Mouse (Mus musculus) C2C12 (cell line): ENCODE measurements at regions not wholly inside any gene's neighbourhood (a gene's known extent, or its start where the extent isn't known, plus 50 kb on each side); places are given as distances from the start of the nearest gene placed in this dataset.

Experiments used
- CEBPB ChIP-seq: IDR thresholded peaks from one replicate; pipeline ENCODE4 v1.6.1; 2011; ENCODE audit warnings: low read depth, mild to moderate bottlenecking, control low read depth, moderate library complexity
- CTCF ChIP-seq: IDR thresholded peaks from one replicate; pipeline ENCODE4 v1.5.1; 2011; ENCODE audit not compliant: control insufficient read depth, insufficient read depth, insufficient read length
- FOSL1 ChIP-seq: IDR thresholded peaks from one replicate; pipeline ENCODE4 v1.8.0; 2011; ENCODE audit warnings: mild to moderate bottlenecking, low read length; ENCODE audit not compliant: poor library complexity, insufficient read depth, severe bottlenecking
- MAX ChIP-seq: IDR thresholded peaks from one replicate; pipeline ENCODE4 v1.6.1; 2011; ENCODE audit warnings: mild to moderate bottlenecking, control low read depth
- MYOD1 ChIP-seq: IDR thresholded peaks from one replicate; pipeline ENCODE4 v1.6.1; 2011; ENCODE audit warnings: low read depth; ENCODE audit not compliant: control insufficient read depth, insufficient read length
- MYOG ChIP-seq: IDR thresholded peaks from one replicate; pipeline ENCODE4 v1.6.1; 2011; ENCODE audit not compliant: control insufficient read depth, insufficient read length; ENCODE audit errors: extremely low read depth
- USF1 ChIP-seq: IDR thresholded peaks from one replicate; pipeline ENCODE4 v1.6.1; 2011; ENCODE audit warnings: low read depth, mild to moderate bottlenecking, control low read depth, moderate library complexity

DNA sequence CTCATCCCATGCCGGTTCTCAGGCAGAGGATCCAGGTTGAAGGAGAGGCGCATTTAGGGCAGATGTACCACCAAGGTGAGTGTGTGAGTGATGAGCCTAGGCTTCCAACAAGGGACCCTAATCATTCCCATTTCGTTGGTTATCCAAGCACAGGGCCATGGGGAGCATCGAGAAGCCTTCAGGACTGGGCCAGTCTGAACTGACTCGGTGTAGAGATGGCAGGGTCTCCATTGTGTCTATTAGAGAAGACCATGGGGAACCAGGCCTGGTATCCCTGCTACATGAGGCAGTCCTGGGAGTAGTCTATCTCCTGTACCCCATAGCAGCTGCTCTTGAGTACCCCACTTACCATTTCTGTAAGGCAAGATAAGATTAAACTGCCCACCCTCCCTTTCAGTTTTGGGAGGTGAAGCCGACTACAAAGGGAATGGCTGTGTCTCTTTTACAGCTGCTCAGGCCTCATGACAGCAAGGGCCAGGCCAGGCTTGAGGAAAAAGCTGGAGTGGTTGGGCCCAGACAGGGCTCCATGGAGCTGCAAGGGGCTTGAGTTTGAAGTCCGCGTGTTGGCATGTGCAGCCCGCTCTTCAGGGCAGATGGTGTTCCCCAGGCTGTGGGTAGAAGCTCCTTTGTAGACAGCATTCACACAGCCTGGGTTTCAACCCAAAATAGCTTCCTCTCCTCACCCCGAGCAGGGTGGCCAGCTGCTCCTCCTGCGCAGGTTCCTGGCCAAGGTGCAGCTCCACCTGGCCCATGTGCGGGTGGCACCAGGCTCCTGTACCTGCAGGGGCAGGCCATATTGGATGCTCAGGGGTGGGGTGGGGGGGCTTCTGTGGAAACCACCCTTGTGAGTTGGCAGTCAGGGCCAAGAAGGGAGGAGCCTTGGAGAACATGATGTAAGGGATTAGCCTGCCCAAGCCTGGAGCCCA is 52.6 kb upstream of the Klf13 start:
- TF ChIP-seq USF1 (no peak), CEBPB (no peak), CTCF (no peak), MAX (no peak), MYOG (no peak), MYOD1 (no peak), FOSL1 (no peak)
